Mouse (Mus musculus): ENCODE measurements around the gene Trim9. TPM values are rescaled to one million over a fixed set of nuclear protein-coding genes. Genes with fewer than 3 reads are reported as not detected.

Gene Trim9
- polyA plus RNA-seq, 1 experiment from 2014 or later = 0.07 TPM

DNA sequence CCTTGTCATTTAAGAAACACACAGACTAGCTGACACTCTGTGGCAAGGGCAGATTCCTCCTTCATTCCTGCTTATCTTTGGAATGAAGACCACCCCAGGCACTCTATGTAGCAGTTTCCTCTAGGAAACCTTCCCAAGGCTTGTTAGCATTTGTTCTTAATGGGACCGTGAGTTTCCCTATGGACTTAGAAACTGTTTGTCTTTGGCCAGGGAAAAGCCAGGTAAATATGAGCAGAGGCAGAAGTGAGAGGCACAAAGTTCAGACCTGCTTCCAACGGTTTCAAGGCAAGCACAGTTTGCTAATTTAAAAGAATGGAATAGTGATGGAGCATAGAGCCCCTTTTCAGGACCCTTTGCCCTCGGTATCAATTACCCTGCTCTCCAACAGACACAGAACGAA, 124.1 kb downstream of the Trim9 start:
- Histone ChIP-seq H3K27me3 (replicated peaks) (0 out of 2 replicates have a peak, but pooled peaks cover 6% of the 10 kb centered on the region), H3K4me2 (no peak overlapping the region), H3K9me3 (replicated peaks) (no peaks in the 10 kb centered on the region), H3K27ac (peak overlapping the region; percentile 5; the same call in 1 of the 2 replicates), H3K9ac (no peak overlapping the region), H3K36me3 (0 out of 2 replicates have a peak, but pooled peaks cover 4% of the 10 kb centered on the region), H3K4me1 (peaks cover 30% of the 10 kb centered on the region), H3K4me3 (no peak overlapping the region)
- WGBS (ENCODE audit: insufficient replicate concordance) = 54% methylated on average over 4 of the region's 4 CpGs
- no peak for ATAC-seq

DNA sequence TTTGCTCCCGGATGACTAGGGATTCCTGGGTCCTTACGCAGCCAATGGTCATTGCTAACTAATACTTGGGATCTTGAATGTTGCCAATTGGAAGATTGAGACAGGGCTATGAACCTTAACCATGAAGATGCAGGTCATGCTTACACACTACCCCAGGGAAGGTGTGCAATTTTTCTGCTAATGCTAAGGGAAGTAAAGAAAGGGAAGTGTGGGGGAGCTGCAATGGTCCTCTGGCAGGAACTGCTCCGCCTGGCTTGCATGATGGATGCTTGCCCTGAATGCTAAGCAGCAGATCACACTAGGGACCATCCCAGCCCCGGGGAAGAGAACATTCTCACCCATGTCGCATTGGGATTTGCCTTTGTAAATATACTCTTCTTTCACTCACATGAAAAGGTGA, 126.0 kb downstream of the Trim9 start:
- H3K27ac ChIP-seq = no peak overlapping the region
- peaks cover 11% of the 10 kb centered on the region for H3K4me1 ChIP-seq
- no peaks in the 10 kb centered on the region for H3K9me3 ChIP-seq (replicated peaks)
- no peak overlapping the region for H3K4me3 ChIP-seq
- H3K9ac ChIP-seq = no peak overlapping the region
- no peak for ATAC-seq
- H3K36me3 ChIP-seq = peaks cover 10% of the 10 kb centered on the region
- WGBS (ENCODE audit: insufficient replicate concordance) = 63% methylated on average over 5 of the region's 5 CpGs
- 0 out of 2 replicates have a peak, but pooled peaks cover under 1% of the 10 kb centered on the region for H3K27me3 ChIP-seq (replicated peaks)
- no peak overlapping the region for H3K4me2 ChIP-seq

DNA sequence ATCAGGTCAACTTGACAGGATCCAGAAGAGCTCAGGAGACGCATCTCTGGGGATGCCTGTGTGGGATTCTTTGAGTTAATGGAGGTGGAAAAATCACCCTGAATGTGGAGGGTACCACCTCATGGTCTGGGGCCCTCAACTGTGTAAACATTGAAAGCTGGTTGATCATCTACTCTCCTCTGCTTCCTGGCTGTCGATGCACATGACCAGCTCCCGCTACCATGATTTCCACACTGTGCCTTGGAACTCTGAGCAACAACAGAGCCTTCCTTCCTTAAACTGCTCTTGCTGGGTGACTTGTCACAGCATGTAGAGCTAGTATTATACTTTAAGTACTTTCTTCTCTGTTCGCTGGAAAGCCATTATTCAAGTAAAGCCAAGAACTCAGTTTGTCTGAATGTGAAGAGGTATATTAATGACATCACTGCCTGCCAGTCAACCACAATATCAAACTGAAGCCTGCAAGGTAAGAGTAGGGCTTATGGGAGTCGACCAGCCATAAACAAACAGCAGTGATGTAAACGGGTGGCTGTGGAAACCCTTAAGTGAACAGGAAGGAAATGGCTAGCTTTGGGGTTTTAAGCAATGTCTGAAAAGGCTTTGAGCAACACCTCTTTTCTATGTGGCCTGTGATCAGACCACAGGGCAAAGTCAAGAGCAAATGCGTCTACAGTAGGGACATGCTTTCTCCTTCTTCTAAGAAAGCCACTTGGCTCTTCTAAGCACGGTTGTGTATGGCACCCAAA, 128.4 kb downstream of the Trim9 start:
- ATAC-seq = no peak
- Histone ChIP-seq H3K27me3 (replicated peaks) (no peaks in the 10 kb centered on the region), H3K9ac (no peak overlapping the region), H3K4me3 (no peak overlapping the region), H3K9me3 (replicated peaks) (no peaks in the 10 kb centered on the region), H3K36me3 (peaks cover 14% of the 10 kb centered on the region), H3K4me2 (no peak overlapping the region), H3K4me1 (peaks cover 7% of the 10 kb centered on the region; the same call in 1 of the 2 replicates), H3K27ac (no peak overlapping the region)
- 44% methylated on average over 8 of the region's 8 CpGs for WGBS (ENCODE audit: insufficient replicate concordance)

DNA sequence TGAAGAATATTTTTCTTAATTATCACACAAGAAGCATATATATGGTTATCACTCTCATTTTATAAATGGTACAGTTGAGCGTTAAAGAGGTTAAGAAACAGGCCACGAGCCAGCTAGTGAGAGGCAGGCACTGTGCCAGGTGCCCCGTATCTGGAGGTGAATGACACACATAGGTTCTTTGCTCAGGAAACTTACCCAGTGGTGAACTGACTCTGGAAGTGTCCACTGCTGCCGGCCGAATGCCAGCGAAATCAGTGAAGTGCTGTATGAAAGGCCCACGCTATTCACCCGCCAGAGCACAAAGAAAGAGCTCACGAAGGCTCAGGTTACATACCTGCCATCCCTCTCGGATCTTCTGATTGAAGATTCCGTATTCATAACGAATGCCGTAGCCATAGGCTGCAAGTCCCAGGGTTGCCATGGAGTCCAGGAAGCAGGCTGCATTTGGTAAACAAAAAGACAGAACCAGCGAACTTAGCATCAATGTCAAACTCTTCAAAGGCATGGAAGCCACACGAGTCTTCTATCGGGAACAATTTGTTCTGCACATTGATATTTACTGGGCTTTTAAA, 131.1 kb downstream of the Trim9 start:
- Histone ChIP-seq H3K4me1 (0 out of 2 replicates have a peak, but pooled peaks cover under 1% of the 10 kb centered on the region), H3K9me3 (replicated peaks) (no peaks in the 10 kb centered on the region), H3K4me2 (no peak overlapping the region), H3K9ac (no peak overlapping the region), H3K36me3 (peaks cover 13% of the 10 kb centered on the region), H3K4me3 (no peak overlapping the region), H3K27me3 (replicated peaks) (no peaks in the 10 kb centered on the region), H3K27ac (no peak overlapping the region)
- WGBS (ENCODE audit: insufficient replicate concordance) = 77% methylated on average over 16 of the region's 16 CpGs
- no peak for ATAC-seq

DNA sequence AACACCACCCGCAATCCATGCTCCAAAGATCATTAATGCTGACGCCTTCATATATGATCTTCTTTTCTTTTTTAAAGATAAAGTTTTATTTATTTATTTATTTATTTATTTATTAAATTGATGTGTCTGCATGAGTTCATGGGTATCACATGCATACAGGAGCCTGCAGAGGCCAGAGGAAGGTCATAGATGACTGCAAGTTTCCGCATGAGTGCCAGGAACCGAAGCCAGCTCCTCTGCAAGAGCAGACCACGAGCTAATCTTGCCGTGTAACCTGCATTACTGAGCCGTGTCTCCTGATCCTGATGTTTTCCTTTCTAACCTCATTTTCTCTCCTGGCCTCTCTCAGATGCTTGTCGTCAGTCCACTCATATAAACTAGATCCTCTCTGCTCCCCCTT, 133.1 kb downstream of the Trim9 start:
- H3K4me3 ChIP-seq = no peak overlapping the region
- H3K27me3 ChIP-seq (replicated peaks) = no peaks in the 10 kb centered on the region
- no peak for ATAC-seq
- no peaks in the 10 kb centered on the region for H3K4me1 ChIP-seq
- no peaks in the 10 kb centered on the region for H3K9me3 ChIP-seq (replicated peaks)
- H3K36me3 ChIP-seq = peaks cover 13% of the 10 kb centered on the region
- H3K27ac ChIP-seq = no peak overlapping the region
- H3K9ac ChIP-seq = no peak overlapping the region
- no peak overlapping the region for H3K4me2 ChIP-seq
- WGBS (ENCODE audit: insufficient replicate concordance) = 76% methylated on average over 8 of the region's 8 CpGs

DNA sequence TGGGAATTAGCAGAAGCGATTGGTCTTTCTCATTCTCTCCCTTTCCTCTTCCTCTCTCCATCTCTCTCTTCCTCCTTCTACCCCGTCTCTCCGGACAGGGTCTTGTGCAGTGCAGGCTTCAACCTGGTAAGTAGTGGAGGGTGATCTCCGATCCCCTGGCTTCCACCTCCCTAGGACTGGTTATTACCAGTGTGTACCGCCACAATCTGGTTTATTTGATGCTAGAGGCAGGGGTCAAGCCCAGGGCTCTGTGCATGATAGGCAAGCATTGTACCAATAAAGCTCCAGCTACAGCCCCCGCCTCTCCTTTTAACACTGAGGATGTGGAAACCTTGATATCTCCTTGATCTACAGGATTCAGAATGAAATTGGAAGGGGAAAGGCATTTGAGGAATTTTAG, 133.8 kb downstream of the Trim9 start:
- no peak for ATAC-seq
- no peaks in the 10 kb centered on the region for H3K4me1 ChIP-seq
- no peaks in the 10 kb centered on the region for H3K27me3 ChIP-seq (replicated peaks)
- H3K9ac ChIP-seq = no peak overlapping the region
- H3K4me2 ChIP-seq = no peak overlapping the region
- H3K4me3 ChIP-seq = no peak overlapping the region
- no peak overlapping the region for H3K27ac ChIP-seq
- no peaks in the 10 kb centered on the region for H3K9me3 ChIP-seq (replicated peaks)
- H3K36me3 ChIP-seq = peaks cover 13% of the 10 kb centered on the region
- 71% methylated on average over 6 of the region's 6 CpGs for WGBS (ENCODE audit: insufficient replicate concordance)

DNA sequence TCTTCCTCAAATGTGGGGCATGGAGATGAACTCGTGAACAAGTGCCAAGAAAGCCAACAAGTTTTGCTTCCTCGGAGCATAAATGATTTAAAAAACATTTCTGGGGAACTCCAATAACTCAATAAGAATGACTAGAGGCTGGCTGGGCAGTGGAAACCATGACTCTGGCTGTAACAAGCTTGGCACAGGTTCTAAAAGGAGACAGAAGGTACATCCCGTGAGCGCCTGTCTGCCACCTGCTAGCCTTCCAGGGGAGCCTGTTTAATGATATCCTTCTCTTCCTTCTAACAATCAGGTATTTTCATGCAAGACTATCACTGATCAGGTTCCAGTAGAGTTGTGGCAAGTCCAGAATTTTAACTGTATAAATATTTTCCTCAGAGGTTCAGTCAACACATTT, 134.9 kb downstream of the Trim9 start:
- Histone ChIP-seq H3K27ac (no peak overlapping the region), H3K27me3 (replicated peaks) (no peaks in the 10 kb centered on the region), H3K9ac (no peak overlapping the region), H3K4me3 (no peak overlapping the region), H3K36me3 (peaks cover 8% of the 10 kb centered on the region), H3K9me3 (replicated peaks) (no peaks in the 10 kb centered on the region), H3K4me1 (no peaks in the 10 kb centered on the region), H3K4me2 (no peak overlapping the region)
- no peak for ATAC-seq
- 72% methylated on average over 4 of the region's 4 CpGs for WGBS (ENCODE audit: insufficient replicate concordance)

DNA sequence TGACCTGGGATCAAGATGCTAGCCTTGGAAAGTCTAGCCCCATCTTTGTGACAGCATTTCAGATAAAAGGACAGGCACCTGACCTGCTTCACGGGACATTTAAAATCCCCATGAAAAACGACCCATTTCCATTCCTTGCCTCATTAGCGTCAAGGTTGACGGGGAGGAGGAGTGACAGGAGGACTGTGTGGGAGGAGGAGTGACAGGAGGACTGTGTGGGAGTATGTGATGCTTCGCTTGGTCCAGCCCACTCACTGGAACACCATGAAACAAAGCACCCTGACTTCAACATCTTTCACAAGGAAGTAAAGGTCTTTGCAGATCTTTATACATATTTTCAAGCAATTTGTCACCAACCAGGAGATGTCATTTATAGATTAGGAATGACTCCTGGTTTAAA, 139.2 kb downstream of the Trim9 start:
- Histone ChIP-seq H3K4me2 (no peak overlapping the region), H3K36me3 (peaks cover 3% of the 10 kb centered on the region; the same call in 1 of the 2 replicates), H3K4me3 (no peak overlapping the region), H3K9ac (no peak overlapping the region), H3K27me3 (replicated peaks) (no peaks in the 10 kb centered on the region), H3K9me3 (replicated peaks) (no peaks in the 10 kb centered on the region), H3K4me1 (no peaks in the 10 kb centered on the region), H3K27ac (no peak overlapping the region)
- 59% methylated on average over 5 of the region's 5 CpGs for whole genome bisulfite sequencing (ENCODE audit: insufficient replicate concordance)
- no peak for ATAC-seq

DNA sequence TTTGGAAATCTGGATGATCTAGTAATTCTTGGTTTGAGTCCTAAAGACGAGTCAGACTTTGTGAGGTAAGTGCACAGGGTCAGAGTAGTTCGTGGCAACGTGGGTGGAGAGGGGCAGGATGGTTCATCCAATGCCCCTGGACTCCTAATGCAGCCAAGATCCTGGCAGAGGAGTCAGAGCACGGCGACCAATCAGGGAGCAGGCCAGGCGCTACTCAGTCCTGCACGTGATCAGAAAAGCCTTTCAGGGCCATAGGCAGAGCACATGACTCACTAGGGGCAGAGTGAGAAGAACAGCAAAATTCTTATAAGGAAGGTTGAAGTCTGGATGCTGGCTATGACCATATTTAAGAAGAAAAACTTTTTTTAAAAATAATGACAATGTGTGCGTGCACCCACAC, 143.0 kb downstream of the Trim9 start:
- ATAC-seq = no peak
- no peaks in the 10 kb centered on the region for H3K4me1 ChIP-seq
- WGBS (ENCODE audit: insufficient replicate concordance) = 72% methylated on average over 8 of the region's 8 CpGs

DNA sequence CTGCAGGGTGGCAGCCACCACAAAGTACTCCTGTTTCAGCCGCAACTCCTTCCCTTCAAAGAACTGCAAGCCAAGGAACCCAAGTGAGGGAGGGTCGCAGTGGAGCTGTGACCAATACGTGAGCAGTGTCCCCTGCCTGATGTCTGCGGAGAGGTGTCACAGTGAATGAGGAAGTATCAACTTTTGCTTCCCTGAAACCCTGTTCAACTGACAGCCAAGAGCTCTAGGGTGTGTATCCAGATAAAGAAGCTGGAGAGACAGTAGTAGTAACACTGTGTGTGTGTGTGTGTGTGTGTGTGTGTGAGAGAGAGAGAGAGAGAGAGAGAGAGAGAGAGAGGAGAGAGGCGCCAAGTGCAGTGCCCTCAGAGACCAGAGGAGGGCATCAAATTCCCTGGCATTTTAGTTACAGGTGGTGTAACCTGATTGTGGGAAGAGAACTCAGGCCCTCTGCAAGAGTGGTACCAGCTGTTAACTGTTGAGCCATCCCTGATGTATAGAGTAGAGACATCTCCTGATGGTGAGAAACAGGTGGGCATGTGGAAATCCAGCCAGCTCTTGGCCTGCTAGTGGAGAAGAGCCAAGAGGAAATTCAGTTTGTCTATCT, 145.4 kb downstream of the Trim9 start:
- no peak for ATAC-seq
- Histone ChIP-seq H3K4me1 (no peaks in the 10 kb centered on the region), H3K9ac (no peak overlapping the region), H3K9me3 (replicated peaks) (no peaks in the 10 kb centered on the region), H3K4me2 (no peak overlapping the region), H3K36me3 (peaks cover 26% of the 10 kb centered on the region), H3K4me3 (no peak overlapping the region), H3K27me3 (replicated peaks) (no peaks in the 10 kb centered on the region), H3K27ac (no peak overlapping the region)
- 26% methylated on average over 5 of the region's 5 CpGs for WGBS (ENCODE audit: insufficient replicate concordance)

More for the DNA sequence above, 143.0 kb downstream of the Trim9 start:
- Histone ChIP-seq H3K27ac (no peak overlapping the region), H3K4me2 (no peak overlapping the region), H3K27me3 (replicated peaks) (no peaks in the 10 kb centered on the region), H3K9ac (no peak overlapping the region), H3K9me3 (replicated peaks) (no peaks in the 10 kb centered on the region), H3K36me3 (peaks cover 12% of the 10 kb centered on the region), H3K4me3 (no peak overlapping the region)

DNA sequence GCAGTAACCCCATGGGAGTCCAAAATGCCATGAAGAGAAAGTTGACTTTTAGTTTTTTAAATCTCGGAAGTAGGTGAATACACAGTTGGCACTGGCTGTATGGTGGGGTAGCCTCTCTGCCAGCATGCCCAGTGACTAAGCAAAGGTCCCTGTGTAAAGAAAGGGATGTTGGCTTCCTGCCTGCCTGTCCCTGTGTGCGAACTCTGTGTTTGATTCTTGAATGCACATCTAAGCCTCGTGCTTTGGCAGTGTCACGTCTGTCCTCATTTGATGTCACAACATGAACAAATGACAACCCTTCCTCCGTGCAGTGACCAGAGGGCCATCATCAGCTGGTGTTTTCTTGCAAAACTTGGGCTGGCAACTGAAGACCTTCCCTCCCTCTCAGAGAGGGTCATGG, 151.1 kb downstream of the Trim9 start:
- H3K27ac ChIP-seq = no peak overlapping the region
- H3K4me1 ChIP-seq = no peaks in the 10 kb centered on the region
- H3K4me3 ChIP-seq = no peak overlapping the region
- no peak overlapping the region for H3K4me2 ChIP-seq
- H3K36me3 ChIP-seq = peaks cover 31% of the 10 kb centered on the region
- no peaks in the 10 kb centered on the region for H3K27me3 ChIP-seq (replicated peaks)
- WGBS (ENCODE audit: insufficient replicate concordance) = 71% methylated on average over 5 of the region's 5 CpGs
- H3K9me3 ChIP-seq (replicated peaks) = no peaks in the 10 kb centered on the region
- H3K9ac ChIP-seq = no peak overlapping the region
- no peak for ATAC-seq

DNA sequence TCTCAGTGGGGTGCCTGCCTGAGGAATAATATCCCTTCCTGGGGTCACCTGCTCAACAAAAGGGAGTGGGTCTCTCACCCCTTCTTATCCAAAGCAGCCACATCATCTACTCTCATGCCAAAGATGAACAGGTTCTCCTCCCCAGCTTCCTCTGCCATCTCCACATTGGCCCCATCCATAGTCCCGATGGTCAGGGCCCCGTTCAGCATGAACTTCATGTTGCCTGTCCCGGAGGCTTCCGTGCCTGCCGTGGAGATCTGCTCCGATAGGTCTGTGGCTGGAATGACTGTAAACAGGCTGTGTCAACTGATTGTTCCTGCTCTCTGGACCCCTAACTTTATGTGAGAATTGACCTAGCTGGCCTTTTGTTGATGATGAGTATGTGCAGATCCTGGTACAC, 152.0 kb downstream of the Trim9 start:
- Histone ChIP-seq H3K9me3 (replicated peaks) (no peaks in the 10 kb centered on the region), H3K27me3 (replicated peaks) (no peaks in the 10 kb centered on the region), H3K4me1 (no peaks in the 10 kb centered on the region), H3K9ac (no peak overlapping the region), H3K4me3 (no peak overlapping the region), H3K27ac (no peak overlapping the region), H3K4me2 (no peak overlapping the region), H3K36me3 (peaks cover 32% of the 10 kb centered on the region)
- no peak for ATAC-seq
- 82% methylated on average over 6 of the region's 6 CpGs for WGBS (ENCODE audit: insufficient replicate concordance)

All from liver, embryonic 12.5 days (tissue).